Mouse (Mus musculus) G1E (cell line): ENCODE measurements around the gene Gm28051. TPM values are rescaled to one million over a fixed set of nuclear protein-coding genes. Genes with fewer than 3 reads are reported as not detected.

Experiments used
- ATAC-seq: 2 replicates; pipeline ENCODE4 v1.8.0; 2016; ENCODE audit warnings: mild to moderate bottlenecking; ENCODE audit not compliant: insufficient number of reproducible peaks, poor library complexity, low FRiP score, severe bottlenecking; ENCODE audit errors: extremely low read depth
- DNase-seq: peaks from one replicate; pipeline ENCODE4 v3.0.0; 2012; ENCODE audit warnings: low spot score
- H3K27me3 ChIP-seq: 2 replicates; pipeline ENCODE4 v1.6.1; 2012; ENCODE audit warnings: mild to moderate bottlenecking, low read length, inconsistent platforms; ENCODE audit not compliant: insufficient read depth
- H3K36me3 ChIP-seq: replicated peaks from 2 replicates; pipeline ENCODE3; 2012; ENCODE audit warnings: mild to moderate bottlenecking, inconsistent platforms
- H3K4me1 ChIP-seq: 2 replicates; pipeline ENCODE4 v1.6.1; 2012; ENCODE audit warnings: low read depth, low read length, inconsistent platforms, mixed read lengths; ENCODE audit not compliant: insufficient read depth
- H3K4me3 ChIP-seq: 2 replicates; pipeline ENCODE4 v1.5.1; 2012; ENCODE audit warnings: low read depth, mild to moderate bottlenecking, inconsistent platforms, low read length, moderate library complexity, mixed read lengths
- H3K9me3 ChIP-seq: replicated peaks from 2 replicates; pipeline ENCODE4 v1.6.1; 2012; ENCODE audit warnings: inconsistent platforms
- CTCF ChIP-seq: IDR thresholded peaks from 2 replicates; pipeline ENCODE4 v1.5.1; 2012; ENCODE audit warnings: low read depth, low read length, inconsistent platforms, mixed read lengths
- GATA1 ChIP-seq: IDR thresholded peaks from 2 replicates; pipeline ENCODE4 v1.6.1; 2012; ENCODE audit warnings: borderline replicate concordance, low read length, inconsistent platforms, mixed read lengths
- GATA2 ChIP-seq: IDR thresholded peaks from 2 replicates; pipeline ENCODE4 v1.6.1; 2012; ENCODE audit warnings: low read depth, low read length, inconsistent platforms, borderline replicate concordance
- POLR2AphosphoS5 ChIP-seq: IDR thresholded peaks from 2 replicates; pipeline ENCODE4 v1.6.1; 2012; ENCODE audit warnings: low read depth, low read length, inconsistent platforms; ENCODE audit not compliant: insufficient replicate concordance
- TAL1 ChIP-seq: conservative IDR thresholded peaks from 2 replicates; pipeline ENCODE4 v1.6.1; 2012; ENCODE audit warnings: low read depth, low read length, inconsistent platforms, mixed read lengths
- polyA plus RNA-seq: library from polyadenylated mRNA; stranded (reverse); fragments of >175 nt; gene quantifications from 2 replicates; pipeline ENCODE4 v1.2.3, GENCODE M21; 2012
- total RNA-seq, 2 experiments: library from RNA; stranded (forward) in 1 of 2; stranded (reverse) in 1 of 2; fragments of 200-1000 nt in 1 of 2; fragments of >200 nt in 1 of 2; fragmentation: Nextera tagmentation in 1 of 2; gene quantifications; 2 replicates each; pipeline ENCODE4 v1.2.3; 2014 to 2017

The Gm28051 gene
- total and polyA plus RNA-seq, 3 experiments: 6.0 TPM; not detected in 2

- ATAC-seq (no peak), DNase-seq (no peak)
- Histone ChIP-seq H3K4me3 (no peak overlapping the region), H3K27me3 (peaks cover 6% of the 10 kb centered on the region; the same call in 1 of the 2 replicates), H3K4me1 (peaks cover 14% of the 10 kb centered on the region), H3K36me3 (no peaks in the 10 kb centered on the region), H3K9me3 (no peaks in the 10 kb centered on the region)
- TF ChIP-seq TAL1 (no peak), GATA1 (no peak), CTCF (no peak)
Observed at GRCm38 (mm10) chr12:102691761-102692160, 65.8 kb downstream of the Gm28051 start.

- no peak for TF ChIP-seq GATA2
- TF ChIP-seq CTCF: no peak
- TF ChIP-seq TAL1: no peak
- no peak for TF ChIP-seq GATA1
- TF ChIP-seq POLR2AphosphoS5: no peak
- Histone ChIP-seq H3K9me3 (no peaks in the 10 kb centered on the region), H3K27me3 (peaks cover 6% of the 10 kb centered on the region; the same call in 1 of the 2 replicates), H3K4me3 (no peak overlapping the region), H3K36me3 (peaks cover 4% of the 10 kb centered on the region), H3K4me1 (peaks cover 14% of the 10 kb centered on the region)
- ATAC-seq (no peak), DNase-seq (no peak)
Observed at GRCm38 (mm10) chr12:102691180-102691579, 66.4 kb downstream of the Gm28051 start.

- TF ChIP-seq TAL1 (no peak), CTCF (no peak), POLR2AphosphoS5 (no peak), GATA1 (no peak), GATA2 (no peak)
- Histone ChIP-seq H3K9me3 (no peaks in the 10 kb centered on the region), H3K36me3 (peaks cover 4% of the 10 kb centered on the region), H3K4me1 (peaks cover 7% of the 10 kb centered on the region), H3K4me3 (no peak overlapping the region), H3K27me3 (peaks cover 6% of the 10 kb centered on the region; the same call in 1 of the 2 replicates)
- 0 out of 2 replicates have a peak, but pooled peaks have one; percentile 31 for ATAC-seq
- no peak for DNase-seq
Observed at GRCm38 (mm10) chr12:102689773-102690563, 67.6 kb downstream of the Gm28051 start.

GRCm38 (mm10) chr12:102686321-102686720 is 71.2 kb downstream of the Gm28051 start:
- DNase-seq (no peak), ATAC-seq (no peak)
- TF ChIP-seq TAL1: no peak
- TF ChIP-seq POLR2AphosphoS5: no peak
- TF ChIP-seq GATA2: no peak
- no peak for TF ChIP-seq GATA1
- no peak for TF ChIP-seq CTCF
- peaks cover 7% of the 10 kb centered on the region for H3K4me1 ChIP-seq
- no peaks in the 10 kb centered on the region for H3K9me3 ChIP-seq
- H3K27me3 ChIP-seq: peaks cover 4% of the 10 kb centered on the region; the same call in 1 of the 2 replicates
- H3K4me3 ChIP-seq: no peak overlapping the region
- peaks cover 13% of the 10 kb centered on the region for H3K36me3 ChIP-seq

- ATAC-seq: no peak
- no peaks in the 10 kb centered on the region for H3K9me3 ChIP-seq
- no peak for TF ChIP-seq GATA1
- no peak for TF ChIP-seq GATA2
- TF ChIP-seq POLR2AphosphoS5: no peak
- TF ChIP-seq TAL1: no peak
- TF ChIP-seq CTCF: no peak
- H3K36me3 ChIP-seq: peaks cover 13% of the 10 kb centered on the region
- H3K27me3 ChIP-seq: no peaks in the 10 kb centered on the region; the same call in 1 of the 2 replicates
- no peak for DNase-seq
- no peak overlapping the region for H3K4me3 ChIP-seq
- H3K4me1 ChIP-seq: peaks cover 7% of the 10 kb centered on the region
Observed at GRCm38 (mm10) chr12:102685523-102685931, 72.0 kb downstream of the Gm28051 start.

GRCm38 (mm10) chr12:102684720-102685386 is 72.7 kb downstream of the Gm28051 start:
- Histone ChIP-seq H3K36me3 (peaks cover 13% of the 10 kb centered on the region), H3K4me3 (no peak overlapping the region), H3K9me3 (no peaks in the 10 kb centered on the region), H3K4me1 (peaks cover 3% of the 10 kb centered on the region), H3K27me3 (no peaks in the 10 kb centered on the region)
- DNase-seq (no peak), ATAC-seq (no peak)
- TF ChIP-seq GATA2 (no peak), TAL1 (no peak), POLR2AphosphoS5 (no peak), GATA1 (no peak), CTCF (no peak)

- DNase-seq (no peak), ATAC-seq (no peak)
- H3K36me3 ChIP-seq: peaks cover 13% of the 10 kb centered on the region
- no peaks in the 10 kb centered on the region for H3K9me3 ChIP-seq
- no peaks in the 10 kb centered on the region for H3K4me1 ChIP-seq
- H3K4me3 ChIP-seq: no peak overlapping the region
- TF ChIP-seq GATA1 (no peak), GATA2 (no peak), CTCF (no peak), POLR2AphosphoS5 (no peak), TAL1 (no peak)
- H3K27me3 ChIP-seq: no peaks in the 10 kb centered on the region
Observed at GRCm38 (mm10) chr12:102683979-102684378, 73.6 kb downstream of the Gm28051 start.
